In the genomic region with DNA sequence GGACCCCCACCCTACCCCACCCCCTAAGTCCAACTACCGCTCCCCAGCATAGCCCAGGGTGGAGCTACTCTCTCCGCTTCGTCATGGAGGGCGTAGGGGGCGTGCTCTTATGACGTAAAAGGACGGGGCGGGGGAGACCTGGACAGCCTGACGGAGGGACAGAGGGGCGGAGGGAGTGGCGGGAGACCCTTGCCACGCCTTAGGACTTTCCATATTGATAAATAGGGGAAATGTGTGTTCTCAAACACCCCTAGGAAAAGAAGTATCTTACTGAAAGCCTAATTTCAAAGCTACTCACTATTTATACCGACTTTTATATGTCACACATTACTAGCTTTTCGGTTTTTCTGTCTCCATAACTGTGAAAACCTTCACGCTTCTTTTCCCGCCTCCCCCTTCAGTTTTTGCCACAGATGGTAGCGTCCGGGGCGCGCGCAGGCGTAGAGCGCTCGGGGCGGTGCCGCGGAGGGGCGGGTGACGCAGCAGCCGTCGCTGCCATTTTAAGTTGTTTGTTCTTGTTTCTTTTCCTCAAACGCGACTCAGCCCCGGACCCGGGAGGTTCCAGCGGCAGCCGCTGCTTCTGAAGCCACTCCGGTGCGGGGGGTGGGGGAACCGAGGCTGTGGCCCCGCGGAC, we compare ENCODE assay signal across 7 mouse cellular contexts. TPM values are rescaled to one million over a fixed set of nuclear protein-coding genes. Genes with fewer than 3 reads are reported as not detected.
DNase-seq lines count a peak whose midpoint lies in the region; ATAC-seq and TF ChIP-seq lines count a peak whose summit lies in the region.

No protein-coding gene starts in this region.

- H3K4me1 ChIP-seq in embryonic facial prominence, embryonic 11.5 days (ENCODE audit: control insufficient read depth, insufficient read depth, low read length) = no peaks in the 10 kb centered on the region
- peaks cover 11% of the 10 kb centered on the region; the same call in 1 of the 2 replicates for H3K4me1 ChIP-seq in kidney, adult 2 months (ENCODE audit: control insufficient read depth, insufficient read depth, low read length)
- H3K4me1 ChIP-seq in limb, embryonic 12.5 days (replicated peaks) = peaks cover 13% of the 10 kb centered on the region
- peaks cover 30% of the 10 kb centered on the region for H3K4me1 ChIP-seq in midbrain, embryonic 15.5 days
- H3K4me1 ChIP-seq in spleen, adult 2 months (ENCODE audit: control insufficient read depth, insufficient read depth, insufficient read length) = no peaks in the 10 kb centered on the region; the same call in 1 of the 2 replicates

- TF ChIP-seq CTCF in kidney, adult 2 months (conservative IDR thresholded peaks at IDR 0.05; ENCODE audit: insufficient read depth, insufficient read length, low read depth, low read length) = no peak
- no peak for TF ChIP-seq CTCF in spleen, adult 2 months (IDR thresholded peaks at IDR 0.05; ENCODE audit: extremely low read depth, insufficient read depth, insufficient read length, insufficient replicate concordance)

- peak; percentile 98 for ATAC-seq in embryonic facial prominence, embryonic 11.5 days (replicated peaks; ENCODE audit: insufficient number of reproducible peaks, low FRiP score, low TSS enrichment, low read depth)
- peak; percentile 98 for ATAC-seq in limb, embryonic 12.5 days (ENCODE audit: insufficient number of reproducible peaks, insufficient read depth, low FRiP score, low TSS enrichment, low read depth)
- peak; percentile 97 for ATAC-seq in midbrain, embryonic 15.5 days (replicated peaks)

- peak overlapping the region; percentile 100 for H3K4me3 ChIP-seq in embryonic facial prominence, embryonic 11.5 days (ENCODE audit: low read depth, low read length)
- peak overlapping the region; percentile 85 for H3K4me3 ChIP-seq in kidney, adult 2 months (ENCODE audit: insufficient read depth, low read depth, low read length)
- H3K4me3 ChIP-seq in limb, embryonic 12.5 days (replicated peaks) = peak overlapping the region; percentile 100
- peak overlapping the region; percentile 83 for H3K4me3 ChIP-seq in midbrain, embryonic 15.5 days
- H3K4me3 ChIP-seq in spleen, adult 2 months (ENCODE audit: extremely low read depth, insufficient read depth, insufficient read length) = peak overlapping the region; percentile 82

- TF ChIP-seq POLR2A in kidney, adult 2 months (IDR thresholded peaks at IDR 0.05; ENCODE audit: low read depth, low read length) = peak; percentile 98
- peak; percentile 99 for TF ChIP-seq POLR2A in spleen, adult 2 months (IDR thresholded peaks at IDR 0.05; ENCODE audit: low read depth, low read length)

- peak overlapping the region; percentile 98 for H3K9ac ChIP-seq in embryonic facial prominence, embryonic 11.5 days (replicated peaks; ENCODE audit: low read length)
- H3K9ac ChIP-seq in limb, embryonic 12.5 days (replicated peaks) = peak overlapping the region; percentile 99
- peak overlapping the region; percentile 74 for H3K9ac ChIP-seq in midbrain, embryonic 15.5 days

- H3K9me3 ChIP-seq in embryonic facial prominence, embryonic 11.5 days (replicated peaks; ENCODE audit: control insufficient read depth, low read length) = no peaks in the 10 kb centered on the region
- no peaks in the 10 kb centered on the region for H3K9me3 ChIP-seq in limb, embryonic 12.5 days
- H3K9me3 ChIP-seq in midbrain, embryonic 15.5 days = no peaks in the 10 kb centered on the region

- DNase-seq in adrenal gland, postnatal 14 days = peak; percentile 99
- peak; percentile 99 for DNase-seq in embryonic facial prominence, embryonic 11.5 days (ENCODE audit: low spot score)
- peak; percentile 99 for DNase-seq in heart, adult 18-20 months
- peak; percentile 98 for DNase-seq in kidney, adult 2 months
- DNase-seq in spleen, adult 2 months (ENCODE audit: low read depth in 1 of 2, low spot score in 2 of 2) = peak; percentile 96 to 97

- under 1% methylated on average over 42 of the region's 42 CpGs for WGBS in embryonic facial prominence, embryonic 11.5 days
- WGBS in kidney, adult 2 months = under 1% methylated on average over 42 of the region's 42 CpGs
- under 1% methylated on average over 42 of the region's 42 CpGs for WGBS in limb, embryonic 12.5 days
- under 1% methylated on average over 42 of the region's 42 CpGs for WGBS in midbrain, embryonic 15.5 days
- whole genome bisulfite sequencing in spleen, adult 2 months = under 1% methylated on average over 42 of the region's 42 CpGs

- H3K27me3 ChIP-seq in embryonic facial prominence, embryonic 11.5 days (ENCODE audit: control insufficient read depth, insufficient read depth, low read length) = no peaks in the 10 kb centered on the region
- H3K27me3 ChIP-seq in kidney, adult 2 months (replicated peaks; ENCODE audit: control insufficient read depth, insufficient read depth, low read length) = no peaks in the 10 kb centered on the region
- no peaks in the 10 kb centered on the region for H3K27me3 ChIP-seq in limb, embryonic 12.5 days
- H3K27me3 ChIP-seq in midbrain, embryonic 15.5 days (replicated peaks) = no peaks in the 10 kb centered on the region
- no peaks in the 10 kb centered on the region for H3K27me3 ChIP-seq in spleen, adult 2 months (ENCODE audit: control insufficient read depth, insufficient read depth, low read length)

- peak overlapping the region; percentile 99 for H3K27ac ChIP-seq in embryonic facial prominence, embryonic 11.5 days (replicated peaks; ENCODE audit: low read depth, low read length)
- H3K27ac ChIP-seq in kidney, adult 2 months (ENCODE audit: insufficient read depth, low read depth, low read length) = peak overlapping the region; percentile 98
- H3K27ac ChIP-seq in limb, embryonic 12.5 days = peak overlapping the region; percentile 100
- peak overlapping the region; percentile 96 for H3K27ac ChIP-seq in midbrain, embryonic 15.5 days
- H3K27ac ChIP-seq in spleen, adult 2 months (ENCODE audit: insufficient read depth, low read length) = peak overlapping the region; percentile 98

- H3K4me2 ChIP-seq in embryonic facial prominence, embryonic 11.5 days (ENCODE audit: low read depth, low read length) = peak overlapping the region; percentile 61
- peak overlapping the region; percentile 85 for H3K4me2 ChIP-seq in limb, embryonic 12.5 days
- H3K4me2 ChIP-seq in midbrain, embryonic 15.5 days = peak overlapping the region; percentile 87

- H3K36me3 ChIP-seq in embryonic facial prominence, embryonic 11.5 days (replicated peaks; ENCODE audit: control insufficient read depth, insufficient read depth, low read depth, low read length) = no peaks in the 10 kb centered on the region; the same call in 1 of the 2 replicates
- peaks cover 2% of the 10 kb centered on the region for H3K36me3 ChIP-seq in kidney, adult 2 months (ENCODE audit: control insufficient read depth, insufficient read depth, low read length)
- peaks cover 6% of the 10 kb centered on the region; the same call in 1 of the 2 replicates for H3K36me3 ChIP-seq in limb, embryonic 12.5 days
- H3K36me3 ChIP-seq in midbrain, embryonic 15.5 days (replicated peaks) = 0 out of 2 replicates have a peak, but pooled peaks cover 4% of the 10 kb centered on the region
- H3K36me3 ChIP-seq in spleen, adult 2 months (ENCODE audit: control insufficient read depth, insufficient read depth, low read length) = peaks cover 6% of the 10 kb centered on the region

RNA-seq across cellular contexts. Expression of gene BC005537, which starts 0.7 kb away (rescaled TPM):
- 168 and 171 TPM in 2 replicates for total RNA-seq in adrenal gland, postnatal 14 days (2021)
- polyA plus RNA-seq in embryonic facial prominence, embryonic 11.5 days (2014; fragmentation: Nextera tagmentation; extraction: Ambion mirVana) = 21.0 and 21.2 TPM in 2 replicates
- total RNA-seq in heart, adult 18-20 months (2021) = 100 to 1,000 TPM; 132 to 137 TPM
- 35.3 and 42.4 TPM in 2 replicates for polyA plus RNA-seq in kidney, adult 2 months (2012; rRNA removed)
- 12.1 and 14.6 TPM in 2 replicates for polyA plus RNA-seq in limb, embryonic 12.5 days (2016; fragmentation: Nextera tagmentation; extraction: Ambion mirVana)
- polyA plus RNA-seq in midbrain, embryonic 15.5 days (2015; fragmentation: Nextera tagmentation; extraction: Ambion mirVana) = 24.2 and 25.0 TPM in 2 replicates
- polyA plus RNA-seq in spleen, adult 2 months (2012; rRNA removed) = 21.0 and 22.6 TPM in 2 replicates

RNA-seq across cellular contexts. Expression of gene Acot13, which starts 30.5 kb away (rescaled TPM):
- total RNA-seq in adrenal gland, postnatal 14 days (2021) = 135 and 157 TPM in 2 replicates
- polyA plus RNA-seq in embryonic facial prominence, embryonic 11.5 days (2014; fragmentation: Nextera tagmentation; extraction: Ambion mirVana) = 71.0 and 72.3 TPM in 2 replicates
- 100 to 1,000 TPM; 395 to 427 TPM for total RNA-seq in heart, adult 18-20 months (2021)
- polyA plus RNA-seq in kidney, adult 2 months (2012; rRNA removed) = 259 and 286 TPM in 2 replicates
- polyA plus RNA-seq in limb, embryonic 12.5 days (2016; fragmentation: Nextera tagmentation; extraction: Ambion mirVana) = 63.1 and 70.4 TPM in 2 replicates
- 43.5 and 49.2 TPM in 2 replicates for polyA plus RNA-seq in midbrain, embryonic 15.5 days (2015; fragmentation: Nextera tagmentation; extraction: Ambion mirVana)
- 15.8 and 17.7 TPM in 2 replicates for polyA plus RNA-seq in spleen, adult 2 months (2012; rRNA removed)

RNA-seq across cellular contexts. Expression of gene Tdp2, which starts 30.7 kb away (rescaled TPM):
- 24.3 and 26.0 TPM in 2 replicates for total RNA-seq in adrenal gland, postnatal 14 days (2021)
- polyA plus RNA-seq in embryonic facial prominence, embryonic 11.5 days (2014; fragmentation: Nextera tagmentation; extraction: Ambion mirVana) = 75.9 and 83.7 TPM in 2 replicates
- 10 to 100 TPM; 13.1 TPM for total RNA-seq in heart, adult 18-20 months (2021)
- polyA plus RNA-seq in kidney, adult 2 months (2012; rRNA removed) = 19.6 and 19.7 TPM in 2 replicates
- polyA plus RNA-seq in limb, embryonic 12.5 days (2016; fragmentation: Nextera tagmentation; extraction: Ambion mirVana) = 74.3 and 77.2 TPM in 2 replicates
- 28.7 and 33.2 TPM in 2 replicates for polyA plus RNA-seq in midbrain, embryonic 15.5 days (2015; fragmentation: Nextera tagmentation; extraction: Ambion mirVana)
- 12.9 and 16.5 TPM in 2 replicates for polyA plus RNA-seq in spleen, adult 2 months (2012; rRNA removed)

RNA-seq across cellular contexts. Expression of gene Gmnn, which starts 39.1 kb away (rescaled TPM):
- total RNA-seq in adrenal gland, postnatal 14 days (2021) = 19.3 and 21.8 TPM in 2 replicates
- 154 and 172 TPM in 2 replicates for polyA plus RNA-seq in embryonic facial prominence, embryonic 11.5 days (2014; fragmentation: Nextera tagmentation; extraction: Ambion mirVana)
- 10 to 100 TPM; 61.0 to 65.8 TPM for total RNA-seq in heart, adult 18-20 months (2021)
- 4.1 and 7.1 TPM in 2 replicates for polyA plus RNA-seq in kidney, adult 2 months (2012; rRNA removed)
- 124 and 126 TPM in 2 replicates for polyA plus RNA-seq in limb, embryonic 12.5 days (2016; fragmentation: Nextera tagmentation; extraction: Ambion mirVana)
- 14.6 and 17.2 TPM in 2 replicates for polyA plus RNA-seq in midbrain, embryonic 15.5 days (2015; fragmentation: Nextera tagmentation; extraction: Ambion mirVana)
- 1.7 and 2.7 TPM in 2 replicates for polyA plus RNA-seq in spleen, adult 2 months (2012; rRNA removed)

RNA-seq across cellular contexts. Expression of gene D130043K22Rik, which starts 44.1 kb away (rescaled TPM):
- 0.83 and 1.3 TPM in 2 replicates for total RNA-seq in adrenal gland, postnatal 14 days (2021)
- 0.22 and 0.34 TPM in 2 replicates for polyA plus RNA-seq in embryonic facial prominence, embryonic 11.5 days (2014; fragmentation: Nextera tagmentation; extraction: Ambion mirVana)
- under 1 TPM in 1 of 2 experiments, not detected in 1; 0.05 TPM for total RNA-seq in heart, adult 18-20 months (2021)
- 0.57 and 0.67 TPM in 2 replicates for polyA plus RNA-seq in kidney, adult 2 months (2012; rRNA removed)
- polyA plus RNA-seq in limb, embryonic 12.5 days (2016; fragmentation: Nextera tagmentation; extraction: Ambion mirVana) = 0.23 and 0.29 TPM in 2 replicates
- polyA plus RNA-seq in midbrain, embryonic 15.5 days (2015; fragmentation: Nextera tagmentation; extraction: Ambion mirVana) = 5.9 and 7.8 TPM in 2 replicates
- polyA plus RNA-seq in spleen, adult 2 months (2012; rRNA removed) = 0.01 TPM in 1 of 2 replicates, not detected in the other

Comparison
In these comparisons a context has a peak if more than half of its experiments do, and no peak if none do; other contexts are left out.
1. Peak in every context shown above with its lines: DNase-seq, ATAC-seq, H3K4me3 ChIP-seq and H3K27ac ChIP-seq.